Mouse (Mus musculus) layer of hippocampus, postnatal 10 days (tissue): ENCODE results near the gene Cald1. TPM values are rescaled to one million over a fixed set of nuclear protein-coding genes. Genes with fewer than 3 reads are reported as not detected.

Experiments
- total RNA-seq, 2 experiments: library from RNA; stranded (reverse); gene quantifications; 2 replicates each; pipeline ENCODE4 v1.2.3; 2021

Cald1 gene
- total RNA-seq, 2 experiments from 2014 or later, result 37.5 to 38.7 TPM

Other genes with a start within 250 kb of the Cald1 start
- gene Akr1b8, start 244.4 kb upstream of the Cald1 start, total RNA-seq, result 1 to 10 TPM in 1 of 2 experiments, under 1 TPM in 1; 0.67 to 1.1 TPM
- gene Akr1b10, start 214.3 kb upstream of the Cald1 start, total RNA-seq, result 10 to 100 TPM; 18.2 to 20.0 TPM
- gene Akr1b7, start 186.2 kb upstream of the Cald1 start, total RNA-seq, result not detected
- gene Bpgm, start 122.3 kb upstream of the Cald1 start, total RNA-seq, result 10 to 100 TPM; 75.1 to 75.4 TPM
- 10 to 100 TPM; 19.2 to 21.2 TPM for gene Agbl3, start 181.9 kb downstream of the Cald1 start, total RNA-seq